Mouse (Mus musculus): ENCODE data around the gene Eif4e3.

- TF ChIP-seq CTCF (IDR thresholded peaks at IDR 0.05; ENCODE audit: borderline replicate concordance, extremely low read depth, insufficient read depth, insufficient read length) (no peak), POLR2A (IDR thresholded peaks at IDR 0.05; ENCODE audit: borderline replicate concordance, extremely low read depth, insufficient read depth, insufficient read length, poor library complexity, severe bottlenecking) (no peak)
Measured at GRCm38 (mm10) chr6:99631637-99632036, 34.9 kb downstream of the Eif4e3 start.

Measured in brain, embryonic 14.5 days (tissue).